Mouse (Mus musculus) CD4-positive, CD25-positive, alpha-beta regulatory T cell, adult 4 months (primary cell): ENCODE data around the gene Acyp2. TPM values are rescaled to one million over a fixed set of nuclear protein-coding genes. Genes with fewer than 3 reads are reported as not detected.
"Not testable (repeated sequence)": the region's sequence is repeated elsewhere in the genome, so short reads cannot be mapped to it uniquely, and the experiment has no call there.

Experiments used
- ATAC-seq: one replicate; pipeline ENCODE4 v1.8.0; 2017
- polyA plus RNA-seq, 2 experiments: library from polyadenylated mRNA; unstranded; fragments of 100-300 nt; shearing (Covaris generic); gene quantifications; one replicate each; pipeline ENCODE4 v1.2.1; 2017

Gene Acyp2
- polyA plus RNA-seq = 1 to 10 TPM in 1 of 2 experiments, under 1 TPM in 1; 0.81 to 1.6 TPM

DNA sequence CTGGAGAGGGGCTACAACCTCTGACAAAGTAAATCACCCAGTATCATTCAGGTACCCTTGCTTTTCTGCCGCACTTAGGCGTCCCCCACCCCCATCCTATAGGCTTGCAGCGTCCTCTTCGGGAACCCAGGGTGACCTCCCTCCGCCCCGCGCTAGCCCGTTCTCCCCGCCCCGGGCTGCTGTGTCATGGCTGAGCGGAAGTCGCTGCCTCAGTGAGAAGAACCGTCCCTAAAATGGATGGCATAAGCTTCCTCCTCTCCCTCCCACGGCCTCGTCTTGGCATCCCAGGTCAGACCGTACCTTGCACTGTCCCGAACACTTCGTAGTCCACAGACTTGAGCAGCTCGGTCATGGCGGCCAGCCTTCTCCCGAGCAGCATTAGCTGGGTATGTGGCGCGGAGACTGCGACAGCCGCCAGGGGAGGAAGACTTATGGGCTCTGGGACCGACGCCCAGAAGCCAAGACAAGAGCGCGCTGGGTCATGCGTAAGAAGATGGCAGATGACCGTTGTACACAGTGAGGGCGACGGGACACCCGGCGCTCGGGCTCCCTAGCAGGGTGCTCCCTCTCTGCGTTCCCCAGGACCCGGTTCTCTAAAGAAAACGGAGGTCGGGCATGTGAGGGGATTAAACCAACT is at the start of gene Acyp2:
Acyp2 (minus strand) TSS at position 587 of the 637 bp plus-strand sequence.
- peak; percentile 94 for ATAC-seq

DNA sequence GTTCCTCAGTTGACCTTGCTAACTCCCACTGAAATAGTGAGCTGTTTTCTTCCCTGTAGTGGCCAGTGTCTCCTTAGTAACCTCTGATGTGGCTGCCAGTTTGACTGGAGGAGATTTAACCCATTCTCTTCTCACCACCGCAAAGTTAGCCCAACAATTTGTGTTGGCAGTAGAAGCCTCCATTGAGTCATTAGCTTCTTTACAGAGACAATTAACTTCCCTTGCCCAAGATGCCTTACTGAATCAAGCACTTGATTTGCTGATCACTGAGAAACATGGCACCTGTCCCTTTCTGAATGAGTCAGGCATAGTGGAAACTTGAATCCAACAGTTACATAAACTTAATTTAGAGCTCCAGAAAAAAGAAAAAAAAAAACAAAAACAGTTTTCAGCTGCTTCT is 40.0 kb upstream of the Acyp2 start:
- ATAC-seq = no peak

DNA sequence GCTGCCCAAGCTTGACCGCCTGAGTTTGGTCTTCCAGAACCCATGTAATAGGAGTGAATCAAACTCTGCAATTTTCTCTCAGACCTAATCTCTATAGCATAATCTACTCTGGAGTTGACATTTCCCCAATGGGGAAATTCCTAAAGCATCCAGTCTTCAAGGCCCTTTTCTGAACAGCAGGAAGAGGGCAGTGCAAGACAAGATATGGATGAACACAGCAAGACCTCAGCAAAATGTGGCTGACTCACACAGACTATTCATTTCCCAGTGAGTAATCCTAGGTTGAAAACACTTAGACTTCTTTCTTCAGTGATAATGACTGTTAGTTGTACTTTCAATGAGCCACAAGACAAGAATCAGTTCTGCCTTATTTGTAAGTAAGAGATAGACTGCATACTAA is 26.7 kb upstream of the Acyp2 start:
- no peak for ATAC-seq

DNA sequence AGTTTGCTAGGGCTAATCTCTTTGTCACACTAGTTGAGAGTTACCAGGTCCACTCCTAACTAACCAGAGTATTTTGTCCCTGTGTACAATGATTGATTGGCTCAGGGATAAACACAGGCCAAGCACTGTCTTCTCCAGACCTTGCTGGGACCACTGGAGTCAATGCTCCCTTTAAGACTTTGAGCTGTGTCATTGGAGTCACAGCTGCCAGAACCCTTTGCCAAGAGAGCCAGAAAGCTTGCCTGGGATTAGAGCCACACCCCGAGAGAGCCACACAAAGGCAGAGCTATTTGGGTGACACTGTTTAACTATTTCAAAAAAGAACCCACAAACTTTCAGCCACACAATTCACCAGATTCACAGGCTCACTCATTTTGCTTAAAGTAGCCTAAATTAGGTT is 23.3 kb upstream of the Acyp2 start:
- ATAC-seq = no peak

DNA sequence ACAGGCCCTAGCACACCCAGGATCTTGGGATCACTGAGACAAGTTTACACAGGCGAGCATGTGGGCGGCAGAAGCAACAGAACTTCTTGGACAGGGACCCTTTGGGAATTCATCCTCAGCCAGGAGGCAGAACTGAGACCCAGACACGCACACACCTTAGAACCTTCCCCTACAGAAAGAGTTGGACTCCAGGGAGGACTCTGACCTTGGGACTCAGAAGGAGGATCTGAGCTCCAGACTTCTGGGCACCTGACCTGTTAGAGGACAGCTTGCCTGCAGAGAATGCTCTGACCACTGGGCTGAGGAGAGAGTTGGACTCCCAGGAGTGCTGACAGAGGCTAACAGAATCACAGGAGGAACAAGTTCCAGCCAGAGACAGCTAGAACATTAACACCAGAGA is 13.6 kb upstream of the Acyp2 start:
- no peak for ATAC-seq

DNA sequence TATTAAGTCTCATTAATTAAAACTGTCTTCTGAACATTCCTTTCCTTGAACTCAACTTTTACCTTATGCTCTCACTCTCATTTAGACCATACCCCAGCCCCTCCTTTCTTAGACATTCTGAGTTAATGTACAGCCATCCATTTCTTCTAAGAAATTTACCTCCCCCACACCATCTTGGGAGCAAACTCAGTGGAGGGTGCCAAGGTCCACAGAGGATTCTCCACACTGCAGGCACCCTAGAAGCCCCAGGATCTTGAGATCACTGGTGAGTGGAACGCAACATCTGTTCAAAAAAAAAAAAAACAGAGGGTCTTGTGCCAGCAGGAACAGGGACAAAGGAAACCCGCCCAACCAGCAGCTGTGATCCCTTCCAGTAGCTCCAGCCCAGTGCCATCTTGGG is 13.2 kb upstream of the Acyp2 start:
- no peak for ATAC-seq

DNA sequence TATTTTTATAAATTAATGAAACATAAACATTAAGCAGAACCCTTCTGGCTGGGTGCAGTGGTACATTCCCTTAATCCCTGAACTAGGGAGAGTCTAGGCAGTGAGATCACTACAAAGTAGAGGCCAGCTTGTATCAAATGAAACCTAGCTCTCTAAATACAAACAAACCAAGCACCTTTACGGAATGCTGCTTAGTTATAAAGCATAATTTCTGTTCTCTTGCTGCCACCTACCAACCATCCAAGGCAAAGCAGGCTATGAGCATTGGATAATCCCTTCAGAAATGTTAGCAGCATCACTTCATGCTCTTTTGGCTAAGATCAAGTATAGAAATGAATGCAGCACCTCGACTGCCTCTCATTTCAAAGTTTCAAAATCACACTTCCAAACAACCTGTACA is 7.7 kb upstream of the Acyp2 start:
- ATAC-seq = peak; percentile 34

DNA sequence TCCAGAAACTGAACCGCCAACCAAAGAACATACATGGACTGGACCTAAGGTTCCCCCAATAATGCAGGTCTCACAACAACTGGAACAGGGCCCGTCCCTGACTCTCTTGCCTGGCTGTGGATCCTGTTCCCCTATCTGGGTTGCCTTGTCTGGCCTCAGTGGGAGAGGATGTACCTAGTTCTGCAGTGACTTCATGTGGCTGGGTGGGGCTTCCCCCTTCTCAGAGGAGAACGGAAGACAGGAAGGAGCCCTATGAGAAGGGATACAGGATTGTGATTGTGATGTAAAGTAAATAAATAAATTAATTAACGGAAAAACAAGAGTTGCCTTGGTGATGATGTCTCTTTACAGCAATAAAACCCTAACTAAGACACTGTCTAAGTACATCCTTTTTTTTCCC is 6.7 kb upstream of the Acyp2 start:
- ATAC-seq = peak; percentile 79

DNA sequence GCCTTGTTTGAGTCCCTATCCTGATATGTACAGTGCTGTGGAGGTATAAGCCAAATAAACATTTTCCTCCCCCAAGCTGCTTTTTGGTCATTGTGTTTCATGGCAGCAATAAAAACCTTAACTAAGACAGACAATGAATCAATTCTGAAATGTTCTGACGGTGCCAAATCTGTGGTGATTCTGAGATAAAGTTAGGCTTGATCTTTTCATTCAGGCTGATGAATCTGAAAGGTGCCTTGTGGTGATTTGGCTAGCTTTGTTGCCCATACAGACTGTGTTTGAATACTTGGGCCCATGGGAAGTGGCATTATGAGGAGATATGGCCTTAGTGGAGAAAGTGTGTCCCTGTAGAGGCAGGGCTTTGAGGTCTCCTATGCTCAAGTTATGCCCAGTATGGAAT is 1.0 kb upstream of the Acyp2 start:
- no peak for ATAC-seq

DNA sequence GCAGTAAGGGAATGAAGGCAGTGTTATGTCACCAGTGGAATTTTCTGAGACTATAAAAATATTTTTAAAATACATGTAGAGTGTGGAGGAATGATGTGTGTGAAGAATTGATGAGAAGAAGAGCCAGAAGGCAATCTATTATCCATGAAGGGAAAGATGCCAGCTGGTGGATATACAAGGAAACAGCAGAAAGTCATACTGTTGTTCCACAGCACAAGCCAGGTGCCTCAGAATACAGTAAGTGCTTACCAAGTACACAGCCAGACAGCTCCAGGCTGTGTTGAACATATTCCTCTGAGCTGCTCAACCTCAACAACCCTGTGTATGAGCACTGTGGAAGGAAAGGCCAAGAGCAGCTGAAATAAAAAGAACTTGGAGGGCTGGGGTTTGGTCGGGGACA is 13.7 kb downstream of the Acyp2 start:
- ATAC-seq = no peak

DNA sequence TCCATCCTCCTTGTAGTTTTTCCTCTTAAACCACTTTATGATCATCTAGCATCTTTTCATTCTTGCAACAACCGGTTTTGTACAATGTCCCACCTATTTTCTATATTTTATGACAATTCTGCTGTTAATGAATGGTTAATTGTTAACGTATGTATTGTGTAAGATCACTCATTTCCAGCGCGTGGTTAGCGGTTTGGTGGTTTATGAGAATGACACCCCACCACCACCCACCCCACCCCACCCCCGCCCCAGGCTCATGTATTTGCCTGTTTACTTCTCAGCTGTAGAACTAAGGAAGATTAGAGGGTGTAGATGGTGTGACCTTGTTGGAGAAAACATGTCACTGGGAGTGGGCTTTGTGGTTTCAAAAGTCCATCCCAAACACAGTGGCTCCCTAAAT is 18.9 kb downstream of the Acyp2 start:
- ATAC-seq = no peak

DNA sequence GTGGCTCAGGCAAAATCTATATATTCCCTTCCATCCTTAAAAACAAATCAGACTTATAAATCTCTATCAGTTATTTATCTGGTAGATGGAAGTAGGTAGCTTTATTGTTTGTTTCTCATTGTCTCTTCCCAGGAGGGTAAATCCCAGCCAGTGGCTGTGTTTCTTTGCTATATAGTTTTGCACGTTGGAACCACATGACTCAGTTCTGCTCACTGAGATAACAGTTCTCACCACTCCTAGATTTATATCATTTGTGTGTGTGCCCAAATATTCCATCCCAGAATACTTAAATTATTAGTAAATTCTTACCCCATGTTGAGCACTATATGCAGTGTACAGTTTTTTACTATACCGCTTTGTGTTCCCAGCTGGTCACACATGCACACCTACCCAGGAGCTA is 26.2 kb downstream of the Acyp2 start:
- no peak for ATAC-seq

DNA sequence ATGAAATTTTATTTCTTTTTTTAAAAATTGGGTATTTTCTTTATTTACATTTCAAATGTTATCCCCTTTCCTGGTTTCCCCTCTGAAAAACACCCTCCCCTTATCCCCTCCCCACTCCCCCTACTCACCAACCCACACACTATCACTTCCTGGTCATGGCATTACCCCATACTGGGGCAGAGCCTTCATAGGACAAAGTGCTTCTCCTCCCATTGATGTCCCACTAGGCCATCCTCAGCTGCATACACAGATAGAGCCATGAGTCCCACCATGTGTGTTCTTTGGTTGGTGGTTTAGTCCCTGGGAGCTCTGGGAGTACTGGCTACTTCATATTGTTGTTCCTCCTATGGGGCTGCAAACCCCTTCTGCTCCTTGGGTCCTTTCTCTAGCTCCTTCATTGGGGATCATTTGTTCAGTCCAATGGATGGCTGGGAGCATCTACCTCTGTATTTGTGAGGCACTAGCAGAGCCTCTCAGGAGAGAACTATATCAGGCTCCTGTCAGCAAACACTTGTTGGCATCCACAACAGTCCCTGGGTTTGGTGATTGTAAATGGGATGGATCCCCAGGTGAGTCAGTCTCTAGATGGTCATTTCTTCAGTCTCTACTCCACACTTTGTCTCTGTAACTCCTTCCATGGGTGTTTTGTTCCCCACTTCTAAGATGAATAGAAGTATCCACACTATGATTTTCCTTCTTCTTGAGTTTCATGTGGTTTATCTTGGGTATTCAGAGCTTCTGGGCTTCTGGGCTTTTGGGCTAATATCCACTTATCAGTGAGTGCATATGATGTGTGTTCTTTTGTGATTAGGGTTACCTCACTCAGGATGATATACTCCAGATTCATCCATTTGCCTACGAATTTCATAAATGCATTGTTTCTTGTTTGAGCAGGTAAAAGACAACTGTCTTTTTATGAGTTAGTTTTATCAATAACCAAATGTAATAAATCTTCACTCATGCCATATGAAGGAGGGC is 27.7 kb downstream of the Acyp2 start:
- not testable (repeated sequence) for ATAC-seq

DNA sequence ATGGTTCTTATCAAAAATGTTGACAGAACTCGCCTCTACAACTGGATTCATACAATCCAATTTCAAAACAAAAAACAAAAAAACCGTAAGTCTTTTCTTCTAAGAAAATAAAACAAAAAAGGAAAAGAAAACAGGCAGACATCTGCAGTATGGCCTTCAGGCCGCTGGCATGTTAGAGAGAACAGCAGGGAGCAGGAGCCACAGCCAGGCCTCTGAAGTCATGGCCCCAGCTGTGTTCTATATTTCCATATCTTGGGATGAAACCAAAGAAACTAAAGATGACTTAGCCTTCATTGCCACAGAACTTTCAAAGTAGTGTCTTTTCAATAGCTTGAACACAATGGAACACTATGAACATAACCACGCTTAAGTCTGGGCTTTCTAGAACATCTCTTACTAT is 31.2 kb downstream of the Acyp2 start:
- ATAC-seq = no peak

DNA sequence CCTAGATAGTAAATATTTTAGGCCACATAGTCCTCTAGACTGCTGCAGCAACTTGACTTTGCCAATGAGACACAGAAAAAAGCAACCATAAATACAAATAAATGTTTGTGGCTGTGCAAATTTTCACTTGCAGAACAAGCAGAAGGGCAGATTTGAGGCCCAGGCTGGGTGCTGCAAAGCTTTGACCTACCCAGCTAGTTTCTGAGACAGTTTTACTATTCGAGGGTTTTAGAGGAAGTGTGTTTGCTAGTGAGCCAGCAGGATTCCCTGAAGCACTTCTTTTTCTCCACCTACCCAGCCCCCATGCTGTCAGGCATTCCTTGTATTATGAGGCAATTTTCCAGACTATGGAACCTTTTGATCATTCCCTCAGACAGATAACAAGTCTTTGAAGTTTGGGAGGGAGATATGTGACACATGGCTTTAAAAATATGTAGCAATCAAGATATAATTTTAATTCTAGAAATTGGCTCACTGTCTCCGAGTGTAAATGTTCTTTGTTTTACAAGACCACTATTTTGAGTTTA is 31.8 kb downstream of the Acyp2 start:
- no peak for ATAC-seq

DNA sequence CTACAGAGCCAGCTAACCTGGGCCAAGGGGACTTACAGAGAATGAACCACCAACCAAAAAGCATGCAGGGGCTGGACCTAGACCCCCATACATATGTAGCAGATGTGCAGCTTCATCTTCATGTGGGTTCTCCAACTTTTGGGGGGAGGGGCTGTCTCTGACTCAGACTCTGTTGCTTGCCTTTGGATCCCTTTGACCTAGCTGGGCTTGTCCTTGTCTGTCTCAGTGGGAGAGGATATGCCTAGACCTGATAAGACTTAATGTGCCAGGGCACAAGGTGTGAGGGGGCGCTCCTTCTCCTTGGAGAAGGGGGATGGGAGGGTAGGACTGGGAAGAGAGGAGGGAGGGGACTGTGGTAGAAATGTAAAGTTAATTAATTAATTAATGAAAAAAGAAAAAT is 33.4 kb downstream of the Acyp2 start:
- no peak for ATAC-seq

DNA sequence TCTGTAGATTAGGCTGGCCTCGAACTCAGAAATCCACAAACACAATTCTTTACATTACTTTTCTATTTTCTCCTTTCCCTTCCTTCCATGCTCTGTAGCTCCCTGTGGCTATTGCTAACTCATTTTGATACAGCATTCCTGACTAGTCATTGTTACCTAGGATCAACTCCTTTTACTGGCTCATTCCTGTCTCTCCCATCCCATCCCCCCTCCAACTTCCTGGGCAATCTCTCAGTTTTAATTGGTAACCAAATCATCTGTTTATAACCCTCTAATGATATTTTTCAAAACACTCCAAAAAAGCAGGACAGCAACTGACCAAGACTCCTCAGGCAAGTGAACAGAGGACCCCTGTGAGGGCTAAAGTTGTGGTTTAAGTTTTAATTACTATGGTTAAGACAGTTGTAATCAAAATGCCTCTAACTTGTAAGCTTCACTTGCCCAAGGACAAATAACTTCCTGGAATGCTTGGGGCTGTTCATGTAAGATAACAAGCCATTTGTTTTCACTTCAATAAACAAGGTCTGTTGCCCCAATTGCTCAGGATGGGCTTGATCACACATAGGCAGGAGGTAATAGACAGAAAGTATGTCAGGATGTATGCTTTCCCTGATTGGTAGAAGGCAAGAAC is 35.4 kb downstream of the Acyp2 start:
- no peak for ATAC-seq

DNA sequence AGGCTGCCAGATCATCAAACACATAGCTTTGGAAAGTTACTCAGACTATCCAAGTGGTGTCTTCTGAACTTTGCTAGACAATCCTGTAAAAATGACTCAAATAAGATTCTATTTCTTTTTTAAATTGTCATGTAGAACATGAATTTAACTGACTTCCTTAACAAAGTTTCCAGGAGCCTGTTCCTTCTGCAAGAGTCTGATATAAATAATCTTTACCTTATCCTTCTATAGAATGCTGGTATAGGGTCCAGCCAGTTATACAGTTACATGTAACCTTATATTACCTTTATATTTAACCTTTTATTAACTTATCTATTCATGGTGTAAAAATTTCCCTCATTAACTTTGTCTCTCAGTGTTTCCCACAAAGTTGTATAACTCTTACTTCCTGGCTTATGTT is 36.7 kb downstream of the Acyp2 start:
- no peak for ATAC-seq

DNA sequence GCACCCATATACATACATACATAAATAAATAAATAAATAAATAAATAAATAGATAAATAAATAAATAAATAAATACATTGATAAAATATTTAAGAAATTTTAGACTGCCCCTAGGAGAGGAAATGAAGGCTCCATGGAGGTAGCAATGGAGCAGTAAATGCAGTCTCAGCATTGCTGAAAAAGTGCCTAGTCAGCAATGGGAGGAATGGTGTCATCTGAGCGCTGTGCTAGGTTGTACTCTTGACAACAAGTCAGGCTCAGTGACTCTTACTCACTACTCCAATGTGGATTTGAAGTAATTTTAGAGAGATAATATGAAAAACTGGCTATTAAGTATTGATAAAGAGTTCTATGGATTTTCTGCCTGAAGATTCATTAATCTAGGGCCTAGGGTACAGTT is 40.1 kb downstream of the Acyp2 start:
- no peak for ATAC-seq

DNA sequence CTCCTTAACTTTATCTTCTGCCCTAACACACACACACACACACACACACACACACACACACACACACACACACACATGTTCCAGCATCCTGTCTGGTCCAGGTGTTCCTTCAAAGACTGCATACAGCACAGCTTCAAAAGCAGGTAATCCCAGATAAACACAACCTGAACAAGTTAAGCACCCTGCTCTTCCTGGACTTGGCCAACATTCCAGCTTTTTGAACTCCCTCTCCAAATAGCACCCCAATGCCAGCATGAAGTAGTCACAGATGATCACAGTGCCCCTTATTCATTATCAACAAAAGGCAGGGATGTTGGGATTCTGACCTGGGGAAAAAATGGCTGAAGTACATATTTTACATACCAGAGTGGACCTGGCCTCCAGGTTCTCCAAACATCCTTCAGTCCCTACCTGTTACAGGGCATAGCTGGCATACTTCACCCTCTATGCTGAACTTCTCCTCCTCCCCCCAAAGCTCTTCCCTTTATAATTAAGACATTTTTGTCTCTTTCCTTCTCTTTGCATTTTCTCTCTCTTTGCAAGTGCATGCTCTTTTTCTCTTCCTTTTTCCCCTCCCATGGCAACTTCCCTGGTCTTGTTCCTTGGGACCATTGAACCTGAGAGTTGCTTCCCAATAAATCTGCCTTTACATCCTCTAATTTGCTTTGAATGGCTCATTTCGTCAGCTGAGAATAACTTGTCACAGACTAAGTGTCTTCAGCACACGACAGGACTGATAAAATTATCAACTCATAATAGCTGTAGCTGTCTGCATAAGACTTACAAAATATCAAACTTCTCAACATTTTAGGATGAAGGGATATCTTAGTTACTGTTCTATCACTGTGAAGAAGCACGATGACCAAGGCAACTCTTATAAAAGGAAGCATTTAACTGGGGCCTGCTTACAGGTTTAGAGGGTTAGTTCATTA is 41.5 kb downstream of the Acyp2 start:
- ATAC-seq = no peak

DNA sequence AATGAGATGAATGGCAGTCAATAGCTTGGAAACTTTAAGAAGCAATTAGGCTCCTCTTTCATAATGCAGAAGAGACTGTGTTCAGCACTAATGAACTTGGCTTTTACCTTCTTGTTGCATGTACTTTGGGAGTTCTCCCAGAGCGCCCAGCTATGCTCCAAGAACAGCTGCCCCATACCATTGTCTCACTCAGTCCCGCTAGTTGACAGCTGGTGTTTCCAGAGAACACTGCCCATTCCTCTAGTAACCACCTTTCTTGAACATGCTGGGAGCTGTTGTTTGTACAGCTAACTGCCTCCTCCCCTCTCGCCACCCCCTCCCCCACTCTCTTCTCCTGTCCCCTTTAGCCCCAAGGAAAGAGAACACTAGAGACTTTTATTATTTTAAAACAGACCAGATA is 52.1 kb downstream of the Acyp2 start:
- no peak for ATAC-seq

DNA sequence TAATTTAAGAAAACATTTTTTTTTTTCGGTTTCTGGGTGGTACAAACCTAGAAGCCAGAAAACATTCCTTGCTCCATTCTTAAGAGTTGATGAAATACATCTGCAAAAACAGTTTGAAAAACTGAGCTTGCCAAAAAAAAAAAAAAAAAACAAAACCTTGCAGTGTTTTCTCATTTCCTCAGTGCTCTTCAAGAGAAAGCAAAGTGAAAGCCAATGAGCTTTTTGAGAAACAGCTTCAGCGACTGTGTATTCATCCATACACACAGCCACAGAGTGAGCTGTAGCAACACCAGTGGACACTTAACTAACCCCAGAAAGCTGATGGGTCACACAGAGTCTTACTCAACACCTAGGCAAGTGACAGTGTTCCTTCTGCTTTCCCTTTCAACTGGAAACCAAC is 69.4 kb downstream of the Acyp2 start:
- ATAC-seq = no peak
